Mouse (Mus musculus) intestine, embryonic 15.5 days (tissue): ENCODE measurements around the gene Ceacam16. TPM values are rescaled to one million over a fixed set of nuclear protein-coding genes. Genes with fewer than 3 reads are reported as not detected.

Experiments
- ATAC-seq: fragments of 200-750 bp; cut with Nextera tagmentation; 2 replicates; pipeline ENCODE4 v1.8.0; 2017; ENCODE audit warnings: moderate TSS enrichment, moderate library complexity
- H3K27ac ChIP-seq: fragments of 300-500 bp; sonication (generic); 2 replicates; pipeline ENCODE4 v1.5.1; 2015; ENCODE audit warnings: mild to moderate bottlenecking, inconsistent platforms
- H3K27me3 ChIP-seq: fragments of 300-500 bp; sonication (generic); replicated peaks from 2 replicates; pipeline ENCODE4 v1.6.1; 2015; ENCODE audit warnings: inconsistent platforms
- H3K36me3 ChIP-seq: fragments of 300-500 bp; sonication (generic); 2 replicates; pipeline ENCODE4 v1.6.1; 2015; ENCODE audit warnings: inconsistent platforms
- H3K4me1 ChIP-seq: fragments of 300-500 bp; sonication (generic); replicated peaks from 2 replicates; pipeline ENCODE4 v1.6.1; 2015; ENCODE audit warnings: inconsistent platforms
- H3K4me2 ChIP-seq: fragments of 300-500 bp; sonication (generic); replicated peaks from 2 replicates; pipeline ENCODE4 v1.6.1; 2015; ENCODE audit warnings: mild to moderate bottlenecking, inconsistent platforms
- H3K4me3 ChIP-seq: fragments of 300-500 bp; sonication (generic); replicated peaks from 2 replicates; pipeline ENCODE4 v1.5.1; 2015; ENCODE audit warnings: inconsistent platforms
- H3K9ac ChIP-seq: fragments of 300-500 bp; sonication (generic); 2 replicates; pipeline ENCODE4 v1.6.1; 2015; ENCODE audit warnings: inconsistent platforms
- H3K9me3 ChIP-seq: fragments of 300-500 bp; sonication (generic); 2 replicates; pipeline ENCODE4 v1.6.1; 2016; ENCODE audit warnings: inconsistent platforms
- WGBS: fragments of 180-500 bp; shearing (Covaris S2); methylation state at CpG from one replicate; pipeline ENCODE4 v1.1.7; 2015; 5-methylcytosine and 5-hydroxymethylcytosine counted together
- polyA plus RNA-seq: library from polyadenylated mRNA; unstranded; fragments of >200 nt; fragmentation: Nextera tagmentation; extraction: Ambion mirVana; gene quantifications from 2 replicates; pipeline ENCODE4 v1.2.1, GENCODE M21; 2015

The Ceacam16 gene
- polyA plus RNA-seq, 1 experiment from 2014 or later: not detected

DNA sequence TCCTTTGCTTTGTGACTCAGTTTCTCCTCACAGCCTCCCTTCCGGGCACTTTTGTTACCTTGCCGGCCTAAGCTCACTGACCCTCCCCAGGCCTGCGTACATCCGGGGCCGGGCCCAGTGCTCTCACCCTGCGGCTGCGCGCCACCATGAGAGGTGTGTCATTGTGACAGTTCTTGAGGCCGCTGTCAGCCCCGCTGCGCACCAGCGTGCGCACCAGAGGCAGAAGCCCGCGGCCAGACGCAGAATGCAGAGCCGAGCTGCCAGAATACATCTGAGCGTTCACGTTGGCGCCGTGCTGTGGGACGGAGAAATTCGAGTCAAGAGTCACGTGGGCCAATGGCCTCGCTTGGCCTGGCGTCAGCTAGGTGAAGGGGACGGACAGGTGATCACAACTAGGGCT is 51.7 kb downstream of the Ceacam16 start:
- peaks cover 6% of the 10 kb centered on the region; the same call in 1 of the 2 replicates for H3K4me1 ChIP-seq
- no peaks in the 10 kb centered on the region; the same call in 1 of the 2 replicates for H3K36me3 ChIP-seq
- ATAC-seq: no peak
- no peak overlapping the region for H3K27ac ChIP-seq
- H3K4me3 ChIP-seq: no peak overlapping the region
- peaks cover 25% of the 10 kb centered on the region for H3K27me3 ChIP-seq
- H3K4me2 ChIP-seq: 0 out of 2 replicates have a peak overlapping the region, but pooled peaks have one; percentile 17
- H3K9me3 ChIP-seq: no peaks in the 10 kb centered on the region
- WGBS: 23% methylated on average over 27 of the region's 27 CpGs
- no peak overlapping the region for H3K9ac ChIP-seq

DNA sequence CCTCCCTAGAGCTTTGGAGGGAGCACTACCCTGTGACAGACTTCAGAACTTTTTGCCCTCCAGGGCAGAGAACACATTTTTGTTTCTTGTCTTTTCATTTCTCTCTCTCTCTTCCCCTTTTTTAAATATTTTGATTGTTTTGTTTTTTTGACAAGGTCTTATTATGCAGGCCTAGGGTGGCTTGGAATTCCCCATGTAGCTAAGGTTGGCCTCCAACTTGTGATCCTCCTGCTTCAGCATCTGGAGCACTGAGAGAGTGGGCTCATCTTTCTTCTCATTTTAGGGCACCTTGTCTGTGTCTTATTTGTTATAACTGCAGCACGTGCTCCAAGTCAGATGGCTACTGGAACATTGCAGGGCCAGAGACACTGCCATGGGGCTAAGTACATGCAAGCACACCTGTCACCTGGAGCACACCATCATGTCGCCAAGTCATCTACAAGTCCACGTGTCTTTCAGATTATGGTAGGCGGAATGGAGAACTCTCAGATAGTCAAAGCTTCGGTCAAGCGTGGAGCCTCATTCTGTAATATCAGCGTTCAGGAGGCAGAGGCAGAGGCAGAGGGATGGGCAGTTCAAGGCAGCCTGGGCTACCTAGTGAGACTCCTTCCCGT is 54.6 kb downstream of the Ceacam16 start:
- peaks cover 23% of the 10 kb centered on the region for H3K27me3 ChIP-seq
- no peak for ATAC-seq
- no peak overlapping the region for H3K27ac ChIP-seq
- WGBS: 85% methylated on average over 8 of the region's 8 CpGs
- no peak overlapping the region for H3K9ac ChIP-seq
- H3K36me3 ChIP-seq: no peaks in the 10 kb centered on the region
- no peak overlapping the region for H3K4me2 ChIP-seq
- no peaks in the 10 kb centered on the region for H3K9me3 ChIP-seq
- H3K4me1 ChIP-seq: peaks cover 6% of the 10 kb centered on the region; the same call in 1 of the 2 replicates
- no peak overlapping the region for H3K4me3 ChIP-seq

DNA sequence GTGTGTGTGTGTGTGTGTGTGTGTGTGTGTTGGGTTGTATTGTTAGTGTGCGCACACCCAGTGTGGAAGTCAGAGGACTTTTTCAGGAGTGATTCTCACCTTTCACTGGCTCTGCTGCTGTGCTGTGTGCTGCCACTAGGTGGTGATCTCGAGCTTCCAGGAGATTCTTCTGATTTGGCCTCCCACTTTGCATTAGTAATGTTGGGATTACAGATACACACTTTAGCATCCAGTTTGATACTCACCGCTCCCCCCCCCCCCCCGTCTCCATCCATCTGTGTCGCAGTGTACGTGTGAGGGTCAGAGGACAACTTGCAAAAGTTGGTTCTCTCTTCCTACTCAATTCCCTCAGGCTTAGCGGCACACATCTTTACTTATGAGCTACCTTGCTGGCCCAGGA is 58.1 kb downstream of the Ceacam16 start:
- no peaks in the 10 kb centered on the region for H3K4me1 ChIP-seq
- H3K36me3 ChIP-seq: no peaks in the 10 kb centered on the region
- H3K9ac ChIP-seq: no peak overlapping the region
- H3K4me2 ChIP-seq: no peak overlapping the region
- H3K27ac ChIP-seq: no peak overlapping the region
- H3K4me3 ChIP-seq: no peak overlapping the region
- no peaks in the 10 kb centered on the region for H3K9me3 ChIP-seq
- H3K27me3 ChIP-seq: no peaks in the 10 kb centered on the region
- 21% methylated on average over 7 of the region's 7 CpGs for WGBS
- ATAC-seq: no peak

Other genes with a start within 250 kb of the Ceacam16 start
- 8.0 and 8.6 TPM in 2 replicates for gene Relb, start 231.9 kb downstream of the Ceacam16 start, polyA plus RNA-seq
- 77.2 and 85.6 TPM in 2 replicates for gene Clptm1, start 196.3 kb downstream of the Ceacam16 start, polyA plus RNA-seq
- gene Apoc2, start 183.4 kb downstream of the Ceacam16 start, polyA plus RNA-seq: 164 and 258 TPM in 2 replicates
- 0.71 and 1.2 TPM in 2 replicates for gene Gm44805, start 179.9 kb downstream of the Ceacam16 start, polyA plus RNA-seq
- 4.7 and 7.0 TPM in 2 replicates for gene Apoc4, start 179.8 kb downstream of the Ceacam16 start, polyA plus RNA-seq
- gene Apoc1, start 168.6 kb downstream of the Ceacam16 start, polyA plus RNA-seq: 27.1 and 34.7 TPM in 2 replicates
- gene Apoe, start 162.1 kb downstream of the Ceacam16 start, polyA plus RNA-seq: 296 and 325 TPM in 2 replicates
- gene Tomm40, start 145.9 kb downstream of the Ceacam16 start, polyA plus RNA-seq: 208 and 215 TPM in 2 replicates
- gene Nectin2, start 110.8 kb downstream of the Ceacam16 start, polyA plus RNA-seq: 148 and 154 TPM in 2 replicates
- 76.9 and 79.4 TPM in 2 replicates for gene Bcam, start 90.3 kb downstream of the Ceacam16 start, polyA plus RNA-seq
- gene Cblc, start 64.5 kb downstream of the Ceacam16 start, polyA plus RNA-seq: 24.5 and 26.4 TPM in 2 replicates
- 13.3 and 13.9 TPM in 2 replicates for gene Bcl3, start 38.5 kb downstream of the Ceacam16 start, polyA plus RNA-seq
- 0.14 and 0.16 TPM in 2 replicates for gene Gm19345, start 9.3 kb downstream of the Ceacam16 start, polyA plus RNA-seq
- gene Ceacam19, start 26.7 kb upstream of the Ceacam16 start, polyA plus RNA-seq: not detected in 2 replicates
- 13.3 TPM in 2 replicates for gene Pvr, start 59.9 kb upstream of the Ceacam16 start, polyA plus RNA-seq
- 7.5 and 8.0 TPM in 2 replicates for gene Igsf23, start 89.5 kb upstream of the Ceacam16 start, polyA plus RNA-seq
- gene Ceacam20, start 104.1 kb upstream of the Ceacam16 start, polyA plus RNA-seq: 1.5 and 1.7 TPM in 2 replicates
- gene Nlrp9b, start 130.2 kb upstream of the Ceacam16 start, polyA plus RNA-seq: 0.21 and 0.33 TPM in 2 replicates
- gene Vmn1r91, start 238.4 kb upstream of the Ceacam16 start, polyA plus RNA-seq: not detected in 2 replicates